22 mouse cellular contexts compared by ENCODE assay signal in the genomic region with DNA sequence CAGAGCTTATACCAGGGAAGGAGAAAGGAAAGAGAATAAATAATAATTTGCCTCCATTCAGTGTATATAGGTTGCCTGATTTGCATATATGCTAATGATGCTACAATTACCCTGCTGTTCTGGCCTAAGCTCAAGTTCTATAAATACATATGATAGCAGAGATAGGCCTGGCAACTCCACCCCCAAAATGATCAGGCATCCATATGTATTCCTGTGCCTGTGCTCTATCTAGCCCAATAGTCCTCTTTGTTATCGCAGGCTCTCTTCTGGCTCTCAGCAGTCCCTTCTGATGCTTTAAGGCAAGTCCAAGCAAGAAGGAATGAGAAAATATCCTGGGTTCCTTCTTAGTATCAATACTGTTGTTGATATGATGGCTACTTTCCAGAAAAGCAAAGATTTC. TPM values are rescaled to one million over a fixed set of nuclear protein-coding genes. Genes with fewer than 3 reads are reported as not detected.
DNase-seq lines count a peak whose midpoint lies in the region; ATAC-seq and TF ChIP-seq lines count a peak whose summit lies in the region.
"Had no signal": no experiment of that assay in that cellular context is flagged by ENCODE, and none has a peak within 500 bp of the region (broad histone marks: within the 10 kb centered on the region; RNA-seq: fewer than 3 reads in every experiment).

No protein-coding gene starts in this region.

- peak overlapping the region; percentile 100 for H3K27ac ChIP-seq in forebrain, embryonic 14.5 days (ENCODE audit: low read depth, low read length)
- H3K27ac ChIP-seq in hindbrain, postnatal 0 days, result peak overlapping the region; percentile 94
- peak overlapping the region; percentile 67 for H3K27ac ChIP-seq in olfactory bulb, adult 2 months (ENCODE audit: insufficient read depth, low read depth, low read length)
- H3K27ac ChIP-seq: heart, adult 2 months; liver, embryonic 15.5 days had no signal

- no peak for TF ChIP-seq POLR2A in olfactory bulb, adult 2 months (IDR thresholded peaks at IDR 0.05; ENCODE audit: insufficient read depth, low read depth, low read length)

- WGBS in forebrain, embryonic 14.5 days, result 3% methylated on average over 1 of the region's 1 CpGs
- WGBS in hindbrain, postnatal 0 days, result 21% methylated on average over 1 of the region's 1 CpGs
- 28% methylated on average over 1 of the region's 1 CpGs for WGBS in olfactory bulb, adult 2 months

- peaks cover 5% of the 10 kb centered on the region; the same call in 1 of the 2 replicates for H3K36me3 ChIP-seq in forebrain, embryonic 14.5 days (ENCODE audit: control insufficient read depth, insufficient read depth, low read length)
- no peaks in the 10 kb centered on the region for H3K36me3 ChIP-seq in hindbrain, postnatal 0 days (ENCODE audit: insufficient read depth, low read length)
- H3K36me3 ChIP-seq: G1E; liver, embryonic 15.5 days had no signal

- DNase-seq in layer of hippocampus, adult 9-11 months, result peak; percentile 34
- DNase-seq in layer of hippocampus, postnatal 36 days, result no peak
- DNase-seq in forebrain, embryonic 14.5 days (ENCODE audit: low spot score), result peak; percentile 95
- peak; percentile 57 for DNase-seq in hindbrain, postnatal 0 days (ENCODE audit: low spot score)
- DNase-seq in testis, postnatal 10 days (ENCODE audit: low spot score), result no peak
- DNase-seq in spleen, adult 18-20 months, result no peak
- no peak for DNase-seq in liver
- DNase-seq: adrenal gland, postnatal 36 days; cerebellum, adult 2 months; heart, adult 2 months; kidney, adult 2 months; left cerebral cortex, postnatal 4 days; lung, postnatal 36 days; right cerebral cortex, postnatal 25 days; thymus, postnatal 14 days had no signal

- peak; percentile 40 for ATAC-seq in forebrain, embryonic 14.5 days
- no peak for ATAC-seq in hindbrain, postnatal 0 days

- H3K4me3 ChIP-seq in forebrain, embryonic 14.5 days (ENCODE audit: low read depth, low read length), result peak overlapping the region; percentile 26; the same call in 1 of the 2 replicates
- H3K4me3 ChIP-seq in hindbrain, postnatal 0 days (ENCODE audit: low read length), result no peak overlapping the region
- H3K4me3 ChIP-seq in olfactory bulb, adult 2 months (ENCODE audit: insufficient read depth, low read depth, low read length), result no peak overlapping the region
- H3K4me3 ChIP-seq: heart, adult 2 months; liver, embryonic 15.5 days; myocyte had no signal

- H3K9me3 ChIP-seq in forebrain, embryonic 14.5 days (replicated peaks; ENCODE audit: control insufficient read depth, low read length), result no peaks in the 10 kb centered on the region
- H3K9me3 ChIP-seq in hindbrain, postnatal 0 days (ENCODE audit: low read length), result no peaks in the 10 kb centered on the region
- H3K9me3 ChIP-seq: G1E; liver, embryonic 15.5 days had no signal

- H3K9ac ChIP-seq in forebrain, embryonic 14.5 days (ENCODE audit: low read length), result peak overlapping the region; percentile 100
- peak overlapping the region; percentile 35 for H3K9ac ChIP-seq in hindbrain, postnatal 0 days (replicated peaks; ENCODE audit: low read length)
- H3K9ac ChIP-seq: liver, embryonic 15.5 days had no signal

- no peaks in the 10 kb centered on the region for H3K27me3 ChIP-seq in forebrain, embryonic 14.5 days (replicated peaks; ENCODE audit: control insufficient read depth, insufficient read depth, low read length)
- no peaks in the 10 kb centered on the region for H3K27me3 ChIP-seq in hindbrain, postnatal 0 days (ENCODE audit: insufficient read depth, low read length)

- H3K4me1 ChIP-seq in forebrain, embryonic 14.5 days (ENCODE audit: control insufficient read depth, insufficient read depth, low read length), result peaks cover 38% of the 10 kb centered on the region
- peaks cover 42% of the 10 kb centered on the region for H3K4me1 ChIP-seq in hindbrain, postnatal 0 days (ENCODE audit: insufficient read depth, low read length)
- H3K4me1 ChIP-seq in olfactory bulb, adult 2 months (ENCODE audit: control insufficient read depth, insufficient read depth, low read length), result peaks cover 52% of the 10 kb centered on the region

- peak overlapping the region; percentile 98 for H3K4me2 ChIP-seq in forebrain, embryonic 14.5 days (ENCODE audit: low read length)
- peak overlapping the region; percentile 27 for H3K4me2 ChIP-seq in hindbrain, postnatal 0 days (ENCODE audit: low read depth, low read length)
- H3K4me2 ChIP-seq: liver, embryonic 15.5 days had no signal

- TF ChIP-seq CTCF in hindbrain, postnatal 0 days (IDR thresholded peaks at IDR 0.05; ENCODE audit: low read depth), result no peak
- no peak for TF ChIP-seq CTCF in olfactory bulb, adult 2 months (IDR thresholded peaks at IDR 0.05; ENCODE audit: insufficient read depth, low read depth, low read length)

RNA-seq across cellular contexts. Expression of gene Rhbg, which starts 49.8 kb away (rescaled TPM):
- not detected for total RNA-seq in layer of hippocampus, postnatal 36 days (2021)
- 0.25 TPM in 1 of 2 replicates, not detected in the other for polyA plus RNA-seq in forebrain, embryonic 14.5 days (2014; fragmentation: Nextera tagmentation; extraction: Ambion mirVana)
- total RNA-seq in hindbrain, postnatal 0 days (2014; rRNA removed), result 0.94 and 1.0 TPM in 2 replicates
- polyA plus RNA-seq in hindbrain, postnatal 0 days (2015; fragmentation: Nextera tagmentation; extraction: Ambion mirVana), result 0.37 and 0.43 TPM in 2 replicates
- polyA plus RNA-seq in olfactory bulb, adult 2 months (2012; ENCODE audit: insufficient read depth, insufficient read length, low replicate concordance, missing spikeins), result not detected in 2 replicates
- total RNA-seq: G1E; heart, adult 2 months; heart, postnatal 25 days; layer of hippocampus, adult 8-10 months had no signal
- polyA plus RNA-seq: C2C12, G1E, myocyte had no signal

Comparison
In these comparisons a context has a peak if more than half of its experiments do, and no peak if none do; other contexts are left out.
1. DNase-seq: peak in layer of hippocampus, adult 9-11 months (single experiment), forebrain, embryonic 14.5 days (single experiment) and hindbrain, postnatal 0 days (single experiment); none in layer of hippocampus, postnatal 36 days (0 of 2), testis, postnatal 10 days (single experiment), spleen, adult 18-20 months (0 of 2) and liver (single experiment).
2. Peak in every context shown above with its lines, with median percentiles within 50 percentile points of each other: H3K27ac ChIP-seq.